Mouse (Mus musculus) lung, postnatal 36 days (tissue): ENCODE measurements around the gene Ifi205.
"Not testable (repeated sequence)": the region's sequence is repeated elsewhere in the genome, so short reads cannot be mapped to it uniquely, and the experiment has no call there.

ENCODE experiments used
- DNase-seq: peaks from one replicate; pipeline ENCODE4 v3.0.0; 2022; ENCODE audit warnings: mixed read lengths

The Ifi205 gene

GRCm38 (mm10) chr1:174031698-174032097, at the start of gene Ifi205:
TSS of gene Ifi205 (minus strand) at chr1:174031810.
- DNase-seq: no peak

GRCm38 (mm10) chr1:174066305-174066704, 34.7 kb upstream of the Ifi205 start, which contains the start of gene Olfr430:
TSS of gene Olfr430 (plus strand) at chr1:174066605.
- no peak for DNase-seq

DNA sequence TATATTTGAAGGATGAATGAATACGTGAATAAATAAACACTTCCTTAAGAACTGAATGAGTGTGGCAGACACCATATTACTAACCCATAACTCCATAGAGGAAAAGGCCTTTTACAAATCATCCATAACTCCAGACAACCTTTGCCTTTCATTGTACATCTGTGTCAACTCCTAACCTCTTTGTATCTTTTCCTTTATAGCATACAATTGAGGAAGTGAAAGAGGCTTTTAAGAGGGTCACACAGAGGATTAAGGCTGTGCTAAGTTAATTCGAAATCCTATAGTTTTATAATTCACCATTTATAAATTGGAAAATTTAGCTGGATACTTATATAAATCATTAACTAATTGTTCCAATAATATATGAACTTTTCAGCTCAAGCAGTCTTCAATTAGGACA, 23.6 kb upstream of the Ifi205 start:
- DNase-seq: no peak

DNA sequence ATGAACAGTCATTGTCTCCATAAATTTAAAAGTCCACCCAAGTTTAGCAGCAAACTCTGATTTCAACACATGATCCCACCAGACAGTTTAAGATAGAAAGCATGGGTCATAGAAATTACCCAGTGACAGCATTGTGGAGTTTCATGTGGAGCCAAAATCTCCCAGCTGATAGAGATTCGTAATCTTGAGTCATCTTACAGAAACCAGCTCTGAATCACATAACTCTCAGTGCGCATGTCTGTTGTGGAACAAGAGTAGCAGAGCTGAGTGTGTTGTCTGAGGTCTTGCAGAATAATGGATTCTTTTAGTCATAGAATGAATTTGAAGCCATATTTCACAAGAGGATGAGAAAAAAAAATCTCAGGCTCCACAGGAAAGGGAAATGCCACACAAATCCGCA, 21.4 kb upstream of the Ifi205 start:
- DNase-seq: no peak

DNA sequence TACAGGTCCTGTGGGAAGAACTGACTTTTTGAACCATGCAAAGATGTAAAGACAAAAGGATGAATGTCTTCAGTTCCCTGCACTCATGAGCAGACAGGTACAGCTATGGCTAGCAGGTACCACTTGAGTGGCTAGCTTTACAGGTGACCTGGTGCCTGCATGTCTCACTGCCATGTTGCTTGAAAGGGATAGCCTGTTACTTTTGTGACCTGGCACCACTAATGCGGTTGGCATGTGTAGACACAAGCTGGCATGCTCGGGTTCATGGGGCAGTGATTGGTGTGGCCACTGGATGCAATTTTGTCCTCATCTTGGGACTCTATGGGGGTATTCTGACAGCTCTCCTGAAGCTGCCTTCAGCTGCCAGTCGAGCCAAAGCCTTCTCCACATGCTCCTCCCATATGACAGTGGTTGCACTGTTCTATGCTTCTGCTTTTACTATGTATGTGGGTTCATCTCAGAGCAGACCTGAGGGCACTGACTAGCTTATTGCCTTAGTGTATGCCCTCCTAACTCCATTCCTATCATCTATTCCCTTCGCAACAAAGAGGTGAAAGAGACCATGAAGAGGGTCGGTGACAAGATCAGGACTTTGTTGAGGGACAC, 20.4 kb upstream of the Ifi205 start:
- DNase-seq: no peak

DNA sequence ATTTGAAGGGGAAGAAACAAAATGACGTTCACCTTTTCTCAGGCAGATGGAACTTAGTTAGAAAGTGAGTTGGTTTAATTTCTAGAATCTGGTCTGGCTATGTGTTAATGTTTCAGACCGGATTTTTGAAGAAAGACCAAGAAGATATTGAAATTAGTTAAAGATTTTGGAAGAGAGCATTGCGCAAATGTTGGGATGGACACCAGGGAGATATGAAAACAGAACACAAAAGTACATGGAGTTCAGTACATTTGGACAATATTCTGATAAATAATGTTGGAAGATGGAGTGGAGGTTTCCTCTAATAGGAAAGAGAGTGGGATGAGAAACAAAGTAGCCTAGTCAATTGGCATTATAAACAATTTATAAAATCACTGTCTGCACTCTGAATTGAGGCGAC, 19.9 kb upstream of the Ifi205 start:
- DNase-seq: no peak

DNA sequence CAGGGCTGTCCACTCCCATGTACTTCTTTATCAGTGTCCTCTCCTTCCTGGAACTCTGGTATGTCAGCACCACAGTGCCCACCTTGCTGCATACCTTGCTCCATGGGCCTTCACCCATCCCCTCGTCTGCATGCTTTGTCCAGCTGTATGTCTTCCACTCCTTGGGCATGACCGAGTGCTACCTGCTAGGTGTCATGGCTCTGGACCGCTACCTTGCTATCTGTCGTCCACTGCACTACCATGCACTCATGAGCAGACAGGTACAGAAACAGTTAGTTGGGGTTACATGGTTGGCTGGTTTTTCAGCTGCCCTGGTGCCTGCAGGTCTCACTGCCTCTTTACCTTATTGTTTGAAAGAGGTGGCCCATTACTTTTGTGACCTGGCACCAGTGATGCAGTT, 18.9 kb upstream of the Ifi205 start:
- DNase-seq: no peak

GRCm38 (mm10) chr1:174049357-174049756, 17.7 kb upstream of the Ifi205 start:
- DNase-seq: not testable (repeated sequence)

DNA sequence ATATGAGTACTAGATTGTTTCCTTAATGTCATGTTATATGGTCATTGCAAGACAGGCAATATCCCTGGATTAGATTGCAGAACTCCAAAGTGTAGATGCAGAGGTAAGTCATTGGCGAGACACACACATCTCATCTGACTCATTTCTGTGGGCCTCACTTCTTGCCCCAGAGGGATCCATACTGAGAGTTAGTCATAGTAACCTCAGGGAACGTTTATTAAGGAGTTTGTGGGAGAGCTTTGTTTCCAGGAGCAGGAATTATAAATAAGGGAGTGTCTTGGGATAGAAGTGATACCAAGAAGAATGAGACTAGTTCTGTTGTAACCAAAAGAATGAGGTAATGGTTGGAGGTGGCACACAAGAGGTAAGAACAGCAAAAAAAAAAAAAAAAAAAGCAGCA, 17.3 kb upstream of the Ifi205 start, which contains the start of gene Olfr432:
Gene Olfr432, plus strand, starts transcription at position 313 of the 400 bp plus-strand sequence.
- DNase-seq: no peak

DNA sequence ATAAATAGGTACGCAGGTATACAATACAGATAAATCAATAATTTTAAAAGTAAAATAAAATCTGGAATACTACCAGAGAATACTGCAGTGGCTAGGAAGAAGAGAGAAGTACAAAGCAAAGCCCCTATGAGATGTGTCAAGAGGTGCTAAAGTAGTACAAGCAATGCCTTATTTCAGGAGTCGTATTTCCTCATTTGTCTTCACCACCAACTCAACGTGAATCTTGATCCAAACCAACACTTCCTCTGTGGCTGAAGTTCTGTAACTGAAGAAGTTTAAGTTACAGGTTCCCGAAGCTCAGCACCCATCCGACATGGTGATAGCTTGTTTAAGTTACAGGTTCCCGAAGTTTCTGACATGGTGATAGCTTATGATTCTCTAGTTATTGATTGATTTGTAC, 16.6 kb upstream of the Ifi205 start:
- not testable (repeated sequence) for DNase-seq

GRCm38 (mm10) chr1:174044431-174044830, 12.8 kb upstream of the Ifi205 start:
- peak; percentile 51 for DNase-seq

- peak; percentile 11 for DNase-seq
Observed at GRCm38 (mm10) chr1:174042091-174042884, 10.7 kb upstream of the Ifi205 start.

DNA sequence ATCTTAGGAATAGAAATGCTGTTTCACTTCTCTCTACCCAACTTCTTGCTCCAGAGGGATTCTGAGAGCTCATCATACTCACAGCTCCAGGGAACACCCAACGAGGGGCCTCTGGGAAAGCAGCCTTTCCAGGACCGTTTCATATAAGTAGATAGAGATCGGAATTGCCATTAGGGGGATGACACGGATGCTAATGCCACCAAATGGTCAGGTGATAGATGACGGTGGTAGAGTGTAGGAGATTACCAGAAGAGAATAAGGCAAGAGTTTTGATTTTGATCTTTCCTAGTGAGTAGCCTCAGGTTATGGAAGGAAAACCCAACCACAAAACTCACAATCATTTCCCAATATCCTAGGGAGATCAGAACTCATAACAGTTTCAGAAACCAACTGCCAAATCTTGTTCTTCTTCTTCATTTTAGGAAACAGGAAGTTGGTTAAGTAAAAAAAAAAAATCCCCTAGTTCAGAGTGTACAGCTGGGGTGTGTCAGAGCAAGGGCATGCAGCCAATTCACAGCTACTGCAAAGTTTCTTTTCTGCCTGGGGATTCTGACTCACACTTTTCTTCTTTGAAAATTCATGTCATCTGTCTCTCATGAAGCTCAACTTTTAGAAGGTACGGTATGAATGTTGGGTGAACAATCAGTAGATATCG, 9.0 kb upstream of the Ifi205 start, which contains the start of gene Olfr433:
Gene Olfr433, plus strand, starts transcription at position 183 of the 655 bp plus-strand sequence.
- DNase-seq: peak; percentile 83

GRCm38 (mm10) chr1:174038480-174038879, 6.9 kb upstream of the Ifi205 start:
- peak; percentile 35 for DNase-seq

GRCm38 (mm10) chr1:174035841-174036240, 4.2 kb upstream of the Ifi205 start:
- DNase-seq: no peak

GRCm38 (mm10) chr1:174007050-174007449, 24.6 kb downstream of the Ifi205 start:
- DNase-seq: not testable (repeated sequence)

DNA sequence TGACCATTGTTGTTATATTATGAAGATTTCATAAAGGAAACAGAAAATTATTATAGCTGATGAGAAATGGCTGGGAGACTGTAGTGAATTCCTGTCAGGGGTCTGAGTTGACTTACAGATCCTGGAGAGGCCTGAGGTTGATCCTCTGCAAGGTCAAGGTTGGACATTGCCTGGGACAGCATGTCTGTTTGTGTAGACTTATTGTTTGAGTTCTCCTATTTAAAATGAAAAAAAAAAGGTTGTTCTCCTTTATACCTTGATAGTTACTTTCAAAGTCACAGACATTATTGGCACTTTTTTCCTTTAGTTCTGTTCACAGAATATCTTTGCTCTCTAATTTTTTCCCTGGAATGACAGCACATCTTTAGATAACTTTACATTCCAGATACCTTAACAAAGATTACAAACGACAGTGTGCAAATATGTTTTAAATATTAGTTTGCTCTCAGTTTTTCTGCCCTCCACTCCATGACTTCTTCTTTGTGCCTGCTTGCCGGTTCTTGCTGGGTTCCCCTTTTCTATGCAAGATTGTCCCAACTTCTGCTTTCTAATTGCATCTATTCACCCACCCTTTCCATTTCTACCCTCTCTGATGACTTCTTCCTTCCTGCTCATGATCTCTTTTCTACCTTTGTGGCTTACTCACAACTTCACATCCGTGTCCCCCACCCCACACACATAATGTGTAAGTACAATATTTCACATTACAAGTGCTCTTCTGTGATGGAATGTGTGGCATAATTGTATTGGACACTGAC, 27.1 kb downstream of the Ifi205 start:
- DNase-seq: not testable (repeated sequence)

- DNase-seq: no peak
Observed at GRCm38 (mm10) chr1:173995003-173995402, 36.6 kb downstream of the Ifi205 start.

DNA sequence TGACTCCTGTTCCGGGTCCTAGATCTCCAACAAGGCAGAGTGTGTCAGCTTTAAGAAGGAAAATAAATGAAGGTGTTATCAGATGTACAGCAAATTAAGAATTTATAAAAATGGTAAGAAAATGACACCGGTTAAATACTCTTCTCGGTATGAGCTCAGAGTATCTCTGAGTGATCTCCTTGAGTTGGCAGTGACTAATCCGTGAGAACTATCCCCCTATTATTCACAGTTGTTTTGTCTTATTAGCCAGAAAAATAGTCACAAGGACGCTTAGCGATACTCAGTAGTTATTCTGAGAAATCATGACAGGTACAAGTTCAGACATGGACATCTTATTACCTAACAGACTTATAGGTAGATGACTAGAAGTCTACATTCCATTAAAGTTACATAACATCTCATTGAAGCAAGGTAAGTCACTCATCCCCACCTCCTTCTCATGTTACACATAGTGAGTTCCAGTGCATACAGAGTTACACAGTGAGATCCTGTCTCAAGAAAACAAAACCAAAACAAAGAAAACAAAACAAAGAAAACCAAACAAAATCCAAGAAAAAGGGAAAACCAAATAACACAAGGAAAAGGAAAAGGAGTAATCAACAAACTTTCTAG, 48.8 kb downstream of the Ifi205 start, which contains the start of gene Ifi202b:
Gene Ifi202b, minus strand, starts transcription at position 51 of the 612 bp plus-strand sequence.
- DNase-seq: not testable (repeated sequence)

GRCm38 (mm10) chr1:173981038-173981437, 50.6 kb downstream of the Ifi205 start:
- not testable (repeated sequence) for DNase-seq

- DNase-seq: no peak
Observed at GRCm38 (mm10) chr1:173977622-173978021, 54.0 kb downstream of the Ifi205 start.

- DNase-seq: no peak
Observed at GRCm38 (mm10) chr1:173973111-173973510, 58.5 kb downstream of the Ifi205 start.
